In genomic region chr3:30766177-30766576, GRCm38 (mm10) we compare ENCODE assay signal across 9 mouse cellular contexts. TPM values are rescaled to one million over a fixed set of nuclear protein-coding genes. Genes with fewer than 3 reads are reported as not detected.
A peak's percentile ranks its signal among the peaks of the same experiment; 100 is the strongest.
DNase-seq lines count a peak whose midpoint lies in the region; ATAC-seq lines count a peak whose summit lies in the region.
"Had no signal": no experiment of that assay in that cellular context is flagged by ENCODE, and none has a peak within 500 bp of the region (broad histone marks: within the 10 kb centered on the region; RNA-seq: fewer than 3 reads in every experiment).

No protein-coding gene starts in this region.

- peaks cover 2% of the 10 kb centered on the region; the same call in 1 of the 2 replicates for H3K36me3 ChIP-seq in erythroblast, embryonic 14.5 days (ENCODE audit: control insufficient read depth)
- no peaks in the 10 kb centered on the region for H3K36me3 ChIP-seq in kidney, embryonic 16.5 days (ENCODE audit: insufficient read depth, low read length)

- no peaks in the 10 kb centered on the region for H3K9me3 ChIP-seq in erythroblast, embryonic 14.5 days (ENCODE audit: control insufficient read depth, low read length)
- no peaks in the 10 kb centered on the region for H3K9me3 ChIP-seq in kidney, embryonic 16.5 days (ENCODE audit: low read length)
- H3K9me3 ChIP-seq: forebrain, embryonic 13.5 days had no signal

- H3K27me3 ChIP-seq in erythroblast, embryonic 14.5 days (ENCODE audit: control insufficient read depth) = peaks cover 7% of the 10 kb centered on the region
- no peaks in the 10 kb centered on the region for H3K27me3 ChIP-seq in kidney, embryonic 16.5 days (ENCODE audit: insufficient read depth, low read length)
- H3K27me3 ChIP-seq: forebrain, embryonic 13.5 days had no signal

- 61% methylated on average over 7 of the region's 7 CpGs for whole genome bisulfite sequencing in kidney, embryonic 16.5 days

- no peak overlapping the region for H3K9ac ChIP-seq in kidney, embryonic 16.5 days (replicated peaks; ENCODE audit: low read length)
- H3K9ac ChIP-seq: forebrain, embryonic 13.5 days had no signal

- no peak overlapping the region for H3K27ac ChIP-seq in kidney, embryonic 16.5 days (ENCODE audit: low read length)
- H3K27ac ChIP-seq: forebrain, embryonic 13.5 days had no signal

- peak; percentile 46 for DNase-seq in adrenal gland, adult 2 months
- peak; percentile 67 for DNase-seq in lung, postnatal 25 days (ENCODE audit: low spot score)
- DNase-seq in gastrocnemius, adult 8-10 months (ENCODE audit: low spot score in 2 of 2) = no peak
- no peak for DNase-seq in layer of hippocampus, postnatal 36 days
- no peak for DNase-seq in cerebellum, adult 9-10 months

- no peak overlapping the region for H3K4me2 ChIP-seq in kidney, embryonic 16.5 days (replicated peaks; ENCODE audit: low read depth, low read length)
- H3K4me2 ChIP-seq: forebrain, embryonic 13.5 days had no signal

- ATAC-seq in kidney, embryonic 16.5 days (ENCODE audit: low FRiP score, low TSS enrichment) = peak; percentile 69
- ATAC-seq: forebrain, embryonic 13.5 days had no signal

- peaks cover 65% of the 10 kb centered on the region for H3K4me1 ChIP-seq in erythroblast, embryonic 14.5 days (ENCODE audit: control insufficient read depth)
- H3K4me1 ChIP-seq in kidney, embryonic 16.5 days (ENCODE audit: insufficient read depth, low read length) = no peaks in the 10 kb centered on the region
- H3K4me1 ChIP-seq: forebrain, embryonic 13.5 days had no signal

- H3K4me3 ChIP-seq in erythroblast, embryonic 14.5 days (replicated peaks) = peak overlapping the region; percentile 65
- H3K4me3 ChIP-seq in kidney, embryonic 16.5 days (ENCODE audit: low read length) = no peak overlapping the region
- H3K4me3 ChIP-seq: forebrain, embryonic 13.5 days had no signal

RNA-seq across cellular contexts. Expression of gene Samd7, which starts 20.1 kb away (rescaled TPM):
- not detected for total RNA-seq in adrenal gland, adult 2 months (2021)
- 0.06 TPM in 1 of 2 replicates, not detected in the other for polyA plus RNA-seq in adrenal gland, adult 2 months (2012; rRNA removed)
- not detected in 2 replicates for polyA plus RNA-seq in erythroblast, embryonic 14.5 days (2012)
- polyA plus RNA-seq in kidney, embryonic 16.5 days (2015; fragmentation: Nextera tagmentation; extraction: Ambion mirVana) = not detected in 2 replicates
- not detected for total RNA-seq in gastrocnemius, adult 8-10 months (2022)
- not detected for total RNA-seq in layer of hippocampus, postnatal 36 days (2021)
- total RNA-seq: megakaryocyte, adult 5-6 weeks had no signal
- polyA plus RNA-seq: forebrain, embryonic 13.5 days had no signal

RNA-seq across cellular contexts. Expression of gene Sec62, which starts 26.5 kb away (rescaled TPM):
- 100 to 1,000 TPM in 1 of 2 experiments, 10 to 100 TPM in 1; 87.2 to 109 TPM for total RNA-seq in adrenal gland, adult 2 months (2021)
- 9.4 and 11.3 TPM in 2 replicates for polyA plus RNA-seq in adrenal gland, adult 2 months (2012; rRNA removed)
- 9.4 and 10.1 TPM in 2 replicates for polyA plus RNA-seq in erythroblast, embryonic 14.5 days (2012)
- 63.4 and 74.4 TPM in 2 replicates for polyA plus RNA-seq in kidney, embryonic 16.5 days (2015; fragmentation: Nextera tagmentation; extraction: Ambion mirVana)
- total RNA-seq in gastrocnemius, adult 8-10 months (2022) = 10 to 100 TPM; 27.9 to 37.1 (median 34.8) TPM
- total RNA-seq in layer of hippocampus, postnatal 36 days (2021) = 100 to 1,000 TPM; 102 to 105 TPM

Comparison
In these comparisons a context has a peak if more than half of its experiments do, and no peak if none do; other contexts are left out.
1. DNase-seq: peak in adrenal gland, adult 2 months (single experiment) and lung, postnatal 25 days (single experiment); none in gastrocnemius, adult 8-10 months (0 of 2), layer of hippocampus, postnatal 36 days (0 of 2) and cerebellum, adult 9-10 months (single experiment).